Mouse (Mus musculus): ENCODE measurements around the gene Saa3.
"Not testable (repeated sequence)": the region's sequence is repeated elsewhere in the genome, so short reads cannot be mapped to it uniquely, and the experiment has no call there.

Gene Saa3

GRCm38 (mm10) chr7:46710390-46710844, 5.1 kb downstream of the Saa3 start, which contains the start of gene Saal1:
Saal1 (minus strand) TSS chr7:46710680.
- DNase-seq (ENCODE audit: low spot score): peak; percentile 53

GRCm38 (mm10) chr7:46700521-46701025, 14.9 kb downstream of the Saa3 start:
- no peak for DNase-seq (ENCODE audit: low spot score)

GRCm38 (mm10) chr7:46696754-46697153, 18.7 kb downstream of the Saa3 start:
- DNase-seq (ENCODE audit: low spot score): no peak

- DNase-seq (ENCODE audit: low spot score): no peak
Measured at GRCm38 (mm10) chr7:46686827-46687226, 28.7 kb downstream of the Saa3 start.

GRCm38 (mm10) chr7:46680732-46681131, 34.8 kb downstream of the Saa3 start:
- DNase-seq (ENCODE audit: low spot score): no peak

- not testable (repeated sequence) for DNase-seq (ENCODE audit: low spot score)
Measured at GRCm38 (mm10) chr7:46679044-46679443, 36.5 kb downstream of the Saa3 start.

GRCm38 (mm10) chr7:46678417-46678816, 37.1 kb downstream of the Saa3 start:
- DNase-seq (ENCODE audit: low spot score): no peak

GRCm38 (mm10) chr7:46676808-46677360, 38.6 kb downstream of the Saa3 start:
- DNase-seq (ENCODE audit: low spot score): no peak

GRCm38 (mm10) chr7:46675886-46676285, 39.6 kb downstream of the Saa3 start:
- DNase-seq (ENCODE audit: low spot score): no peak

GRCm38 (mm10) chr7:46675061-46675460, 40.4 kb downstream of the Saa3 start:
- no peak for DNase-seq (ENCODE audit: low spot score)

- DNase-seq (ENCODE audit: low spot score): no peak
Measured at GRCm38 (mm10) chr7:46672160-46672672, 43.3 kb downstream of the Saa3 start, which contains the start of gene Tph1. Tph1 (minus strand) TSS chr7:46672537.

GRCm38 (mm10) chr7:46667256-46667655, 48.2 kb downstream of the Saa3 start:
- DNase-seq (ENCODE audit: low spot score): no peak

- no peak for DNase-seq (ENCODE audit: low spot score)
Measured at GRCm38 (mm10) chr7:46665236-46665635, 50.3 kb downstream of the Saa3 start.

Data from urinary bladder, postnatal 10 days (tissue).